In the genomic region with DNA sequence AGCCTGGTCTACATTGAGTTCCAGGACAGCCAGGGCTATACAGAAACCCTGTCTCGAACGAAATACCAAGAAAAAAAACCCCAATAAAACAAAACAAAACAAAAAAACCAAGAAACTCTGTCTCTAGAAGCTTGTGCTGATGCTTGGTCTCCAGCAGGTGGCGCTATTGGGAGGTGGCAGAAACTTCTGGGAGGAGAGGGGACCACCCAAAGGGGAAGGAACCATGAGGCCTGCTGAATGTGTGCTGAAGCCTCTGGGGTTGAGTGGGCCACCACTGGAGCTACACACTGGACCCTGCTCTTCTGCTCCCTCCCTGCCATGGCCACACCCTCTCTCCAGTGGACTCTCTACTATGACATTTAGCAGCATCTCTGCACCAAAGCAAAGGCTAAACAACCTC, we compare ENCODE assay signal across 9 mouse cellular contexts. TPM values are rescaled to one million over a fixed set of nuclear protein-coding genes. Genes with fewer than 3 reads are reported as not detected.
DNase-seq lines count a peak whose midpoint lies in the region; ATAC-seq lines count a peak whose summit lies in the region.
"Had no signal": no experiment of that assay in that cellular context is flagged by ENCODE, and none has a peak within 500 bp of the region (broad histone marks: within the 10 kb centered on the region; RNA-seq: fewer than 3 reads in every experiment).

No protein-coding gene starts in this region.

- ATAC-seq in embryonic facial prominence, embryonic 14.5 days (ENCODE audit: low read depth) = no peak
- no peak for ATAC-seq in activated CD4-positive, CD25-positive, alpha-beta regulatory T cell, adult 4 months

- no peaks in the 10 kb centered on the region for H3K9me3 ChIP-seq in embryonic facial prominence, embryonic 14.5 days (ENCODE audit: control insufficient read depth, low read length)
- H3K9me3 ChIP-seq: lung, embryonic 15.5 days had no signal

- H3K36me3 ChIP-seq in embryonic facial prominence, embryonic 14.5 days (ENCODE audit: control insufficient read depth, insufficient read depth, low read length) = peaks cover 70% of the 10 kb centered on the region

- H3K4me2 ChIP-seq in embryonic facial prominence, embryonic 14.5 days (ENCODE audit: low read depth, low read length) = no peak overlapping the region
- H3K4me2 ChIP-seq: lung, embryonic 15.5 days had no signal

- peak; percentile 61 to 84 for DNase-seq in cerebellum, postnatal 14 days
- no peak for DNase-seq in cerebellum, adult 9-11 months
- peak; percentile 42 to 51 for DNase-seq in layer of hippocampus, postnatal 14 days (ENCODE audit: low spot score in 2 of 2)
- DNase-seq in layer of hippocampus, adult 8-10 months (ENCODE audit: low spot score in 2 of 2) = no peak
- peak; percentile 67 for DNase-seq in MN1 (ENCODE audit: low spot score)
- peak; percentile 73 for DNase-seq in embryonic facial prominence, embryonic 14.5 days (ENCODE audit: low spot score)
- peak; percentile 85 for DNase-seq in retina, embryonic 14.5 days (ENCODE audit: low spot score)

- no peak overlapping the region for H3K4me3 ChIP-seq in embryonic facial prominence, embryonic 14.5 days (ENCODE audit: low read depth, low read length)
- H3K4me3 ChIP-seq: lung, embryonic 15.5 days had no signal

- H3K4me1 ChIP-seq in embryonic facial prominence, embryonic 14.5 days (ENCODE audit: control insufficient read depth, insufficient read depth, low read length) = 0 out of 2 replicates have a peak, but pooled peaks cover 3% of the 10 kb centered on the region

- WGBS in embryonic facial prominence, embryonic 14.5 days = 50% methylated on average over 3 of the region's 3 CpGs

- H3K27me3 ChIP-seq in embryonic facial prominence, embryonic 14.5 days (replicated peaks; ENCODE audit: control insufficient read depth, insufficient read depth, low read length) = no peaks in the 10 kb centered on the region
- H3K27me3 ChIP-seq: lung, embryonic 15.5 days had no signal

- H3K27ac ChIP-seq in embryonic facial prominence, embryonic 14.5 days (replicated peaks; ENCODE audit: low read depth, low read length) = no peak overlapping the region
- H3K27ac ChIP-seq: lung, embryonic 15.5 days had no signal

- no peak overlapping the region for H3K9ac ChIP-seq in embryonic facial prominence, embryonic 14.5 days (ENCODE audit: low read depth, low read length)
- H3K9ac ChIP-seq: lung, embryonic 15.5 days had no signal

RNA-seq across cellular contexts. Expression of a gene that starts 4.2 kb away (rescaled TPM):
- 10 to 100 TPM; 88.8 to 91.1 TPM for total RNA-seq in layer of hippocampus, postnatal 14 days (2021)
- 100 to 1,000 TPM; 102 to 129 (median 111) TPM for total RNA-seq in layer of hippocampus, adult 8-10 months (2022)
- polyA plus RNA-seq in embryonic facial prominence, embryonic 14.5 days (2014; fragmentation: Nextera tagmentation; extraction: Ambion mirVana) = 67.4 and 82.3 TPM in 2 replicates
- polyA plus RNA-seq in activated CD4-positive, CD25-positive, alpha-beta regulatory T cell, adult 4 months (2017; shearing (Covaris generic)) = 10 to 100 TPM; 26.2 to 26.4 TPM

RNA-seq across cellular contexts. Expression of a gene that starts 4.7 kb away (rescaled TPM):
- total RNA-seq in layer of hippocampus, postnatal 14 days (2021) = 10 to 100 TPM; 11.6 to 13.0 TPM
- 10 to 100 TPM in 3 of 4 experiments, 1 to 10 TPM in 1; 7.6 to 17.7 (median 11.4) TPM for total RNA-seq in layer of hippocampus, adult 8-10 months (2022)
- polyA plus RNA-seq in embryonic facial prominence, embryonic 14.5 days (2014; fragmentation: Nextera tagmentation; extraction: Ambion mirVana) = 28.2 and 31.0 TPM in 2 replicates
- 1 to 10 TPM; 3.8 to 6.2 TPM for polyA plus RNA-seq in activated CD4-positive, CD25-positive, alpha-beta regulatory T cell, adult 4 months (2017; shearing (Covaris generic))

RNA-seq across cellular contexts. Expression of a gene that starts 12.2 kb away (rescaled TPM):
- total RNA-seq in layer of hippocampus, postnatal 14 days (2021) = 10 to 100 TPM; 31.4 to 33.2 TPM
- total RNA-seq in layer of hippocampus, adult 8-10 months (2022) = 10 to 100 TPM; 18.5 to 23.8 (median 21.0) TPM
- 21.7 and 28.3 TPM in 2 replicates for polyA plus RNA-seq in embryonic facial prominence, embryonic 14.5 days (2014; fragmentation: Nextera tagmentation; extraction: Ambion mirVana)
- polyA plus RNA-seq in activated CD4-positive, CD25-positive, alpha-beta regulatory T cell, adult 4 months (2017; shearing (Covaris generic)) = 10 to 100 TPM; 62.2 to 84.6 TPM

RNA-seq across cellular contexts. Expression of a gene that starts 32.2 kb away (rescaled TPM):
- 1 to 10 TPM; 2.8 to 2.9 TPM for total RNA-seq in layer of hippocampus, postnatal 14 days (2021)
- total RNA-seq in layer of hippocampus, adult 8-10 months (2022) = 1 to 10 TPM in 3 of 4 experiments, under 1 TPM in 1; 0.92 to 2.1 (median 1.5) TPM
- 0.33 and 0.45 TPM in 2 replicates for polyA plus RNA-seq in embryonic facial prominence, embryonic 14.5 days (2014; fragmentation: Nextera tagmentation; extraction: Ambion mirVana)
- under 1 TPM in 1 of 2 experiments, not detected in 1; 0.99 TPM for polyA plus RNA-seq in activated CD4-positive, CD25-positive, alpha-beta regulatory T cell, adult 4 months (2017; shearing (Covaris generic))

RNA-seq across cellular contexts. Expression of a gene that starts 48.4 kb away (rescaled TPM):
- 10 to 100 TPM; 29.7 to 31.2 TPM for total RNA-seq in layer of hippocampus, postnatal 14 days (2021)
- total RNA-seq in layer of hippocampus, adult 8-10 months (2022) = 10 to 100 TPM; 28.6 to 33.5 (median 31.1) TPM
- 64.5 and 73.2 TPM in 2 replicates for polyA plus RNA-seq in embryonic facial prominence, embryonic 14.5 days (2014; fragmentation: Nextera tagmentation; extraction: Ambion mirVana)
- polyA plus RNA-seq in activated CD4-positive, CD25-positive, alpha-beta regulatory T cell, adult 4 months (2017; shearing (Covaris generic)) = 10 to 100 TPM; 58.9 to 62.2 TPM

Comparison
In these comparisons a context has a peak if more than half of its experiments do, and no peak if none do; other contexts are left out.
1. DNase-seq: peak in cerebellum, postnatal 14 days (2 of 2), layer of hippocampus, postnatal 14 days (2 of 2), MN1 (single experiment), embryonic facial prominence, embryonic 14.5 days (single experiment) and retina, embryonic 14.5 days (single experiment); none in cerebellum, adult 9-11 months (single experiment) and layer of hippocampus, adult 8-10 months (0 of 2).